Mouse (Mus musculus): Measurements from ENCODE around the gene a.
"Not testable (repeated sequence)": the region's sequence is repeated elsewhere in the genome, so short reads cannot be mapped to it uniquely, and the experiment has no call there.

DNA sequence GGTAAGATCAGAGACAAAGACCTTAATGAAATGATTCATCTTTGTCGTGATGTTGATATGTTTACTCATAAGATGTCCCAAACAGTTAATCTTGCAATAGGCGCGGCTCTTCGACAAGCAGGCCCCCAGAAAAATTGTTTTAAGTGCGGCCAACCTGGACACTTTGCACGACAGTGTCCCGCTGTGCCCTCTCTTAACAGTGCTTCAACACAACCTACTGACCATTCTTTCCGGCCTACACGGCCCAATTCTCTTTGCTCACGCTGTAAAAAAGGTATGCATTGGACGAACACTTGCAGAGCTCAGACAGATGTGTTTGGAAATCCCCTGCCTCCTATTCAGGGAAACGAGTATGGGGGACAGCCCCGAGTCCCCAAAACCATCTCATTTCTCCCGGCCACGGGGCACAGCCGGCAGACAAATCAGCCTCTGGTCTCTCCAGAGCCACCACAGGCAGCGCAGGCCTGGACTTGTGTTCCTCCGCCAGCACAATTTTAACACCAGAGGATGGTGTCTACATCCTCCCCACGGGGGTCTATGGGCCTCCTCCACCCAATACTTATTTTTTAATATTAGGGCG, 229.1 kb downstream of the a start:
- TF ChIP-seq TAL1 (conservative IDR thresholded peaks at IDR 0.05; ENCODE audit: low read depth, low read length); CTCF (IDR thresholded peaks at IDR 0.05; ENCODE audit: low read depth, low read length); GATA1 (IDR thresholded peaks at IDR 0.05; ENCODE audit: borderline replicate concordance, low read length): not testable (repeated sequence)

Data from G1E (cell line).